Mouse (Mus musculus): Measurements from ENCODE around the gene Tas2r103.

Tas2r103 gene

GRCm38 (mm10) chr6:133037001-133037400 is at the start of gene Tas2r103:
Gene Tas2r103, minus strand, starts transcription at chr6:133037101.
- no peak for DNase-seq (ENCODE audit: low read depth, low spot score)

DNA sequence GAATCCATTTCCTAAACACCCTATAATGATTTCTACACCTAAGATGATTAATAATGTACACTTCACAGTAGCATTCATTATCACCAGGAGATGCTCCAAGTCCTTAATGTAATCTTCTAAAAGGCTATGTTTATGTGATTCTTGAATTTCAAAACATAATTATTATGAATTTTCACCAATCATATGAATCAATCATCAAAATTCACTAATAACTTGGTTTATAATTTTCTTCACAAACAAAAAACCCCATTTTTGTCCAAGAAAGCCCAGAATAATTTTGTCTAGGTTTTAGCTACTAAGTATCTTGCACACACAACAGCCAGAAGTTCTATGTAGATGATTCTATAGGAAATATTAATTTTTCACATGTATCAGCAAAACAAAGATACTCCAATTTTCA is 18.8 kb upstream of the Tas2r103 start, which contains the start of gene Tas2r140:
Gene Tas2r140, minus strand, starts transcription at position 101 of the 400 bp plus-strand sequence.
- no peak for DNase-seq (ENCODE audit: low read depth, low spot score)

Data from retina, postnatal 7 days (tissue).